Mouse (Mus musculus): Measurements from ENCODE around the gene Cpa5.

Gene Cpa5

GRCm38 (mm10) chr6:30604342-30604867 is 6.4 kb upstream of the Cpa5 start:
- DNase-seq = peak; percentile 55

DNA sequence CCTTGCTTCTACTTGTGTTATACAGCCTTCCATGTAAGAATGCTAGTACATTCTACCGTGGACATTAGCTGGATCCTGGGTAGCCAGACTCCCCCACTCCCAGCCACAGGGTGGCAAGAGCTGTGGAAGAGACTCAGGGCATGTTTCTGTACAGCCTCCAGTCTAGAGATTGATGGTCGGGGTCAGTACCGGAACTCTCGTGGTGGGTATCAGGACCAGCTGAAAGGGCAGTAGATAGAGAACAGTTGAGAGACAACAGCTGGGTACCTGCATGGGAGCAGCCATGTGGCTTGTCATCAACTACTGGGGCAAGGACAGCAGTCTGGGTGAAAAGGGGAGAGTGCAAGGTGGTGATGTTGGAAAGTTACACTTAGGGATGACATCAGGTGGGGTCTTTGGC is 5.7 kb upstream of the Cpa5 start:
- DNase-seq = peak; percentile 77

DNA sequence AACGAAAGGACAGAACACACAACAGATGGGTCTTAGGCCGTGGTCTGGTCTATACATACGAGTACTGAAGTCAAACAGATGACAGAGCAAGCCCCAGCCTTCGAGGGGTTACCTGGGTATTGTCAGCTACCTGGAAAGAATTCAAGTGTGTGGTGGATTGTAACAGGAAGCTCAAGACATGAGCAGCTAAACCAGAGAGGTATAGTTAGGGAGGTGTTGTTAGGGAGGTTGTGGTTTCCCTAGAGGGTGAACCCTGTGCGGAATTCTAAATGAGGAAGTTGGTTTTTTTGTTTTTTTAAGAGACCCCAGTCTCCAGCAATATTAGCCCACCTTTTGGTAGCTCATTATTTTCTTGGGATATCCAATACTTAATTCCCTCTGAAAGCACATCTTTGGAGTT is 5.1 kb upstream of the Cpa5 start:
- no peak for DNase-seq

DNA sequence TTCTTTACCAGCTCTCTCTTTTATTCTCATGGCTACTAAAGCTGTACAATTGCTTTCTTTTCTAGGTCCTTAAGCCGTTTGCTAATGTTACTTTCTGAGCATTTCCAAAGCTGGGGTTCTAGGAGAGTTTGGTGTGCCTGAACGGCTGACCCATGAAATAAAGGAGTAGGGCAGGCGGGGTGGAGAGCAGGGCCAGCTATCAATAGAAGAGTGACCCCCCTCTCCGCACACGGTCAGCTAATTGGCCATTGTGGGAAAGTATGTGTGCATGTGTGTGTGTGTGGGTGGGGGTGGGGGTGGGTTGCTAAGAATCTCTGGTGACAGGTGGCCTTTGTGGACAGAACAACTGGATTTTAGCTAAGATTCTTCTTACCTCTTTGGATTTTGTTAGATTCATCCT is 402 bp downstream of the Cpa5 start:
- DNase-seq = peak; percentile 36

DNA sequence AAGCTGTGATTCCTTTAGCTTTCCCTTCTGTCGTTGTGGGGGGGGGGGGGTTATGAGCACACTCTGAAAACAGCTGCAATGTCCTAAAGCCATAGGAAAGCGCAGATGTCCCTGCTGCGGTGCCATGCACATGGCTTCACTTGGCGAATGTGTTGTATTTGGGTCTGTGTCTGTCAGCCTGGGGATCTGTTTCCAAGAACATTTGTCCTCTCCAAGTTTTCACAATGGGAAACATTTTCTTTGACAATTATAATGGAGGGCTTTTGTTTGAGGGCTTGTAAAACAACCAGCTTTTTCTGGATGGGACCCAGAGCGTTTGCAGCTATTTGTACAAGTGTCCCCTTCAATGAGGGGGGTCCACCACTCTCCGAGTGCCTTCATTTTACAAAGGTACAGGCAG is 3.4 kb downstream of the Cpa5 start:
- no peak for DNase-seq

- DNase-seq = peak; percentile 56
Measured at GRCm38 (mm10) chr6:30615741-30616140, 4.9 kb downstream of the Cpa5 start.

DNA sequence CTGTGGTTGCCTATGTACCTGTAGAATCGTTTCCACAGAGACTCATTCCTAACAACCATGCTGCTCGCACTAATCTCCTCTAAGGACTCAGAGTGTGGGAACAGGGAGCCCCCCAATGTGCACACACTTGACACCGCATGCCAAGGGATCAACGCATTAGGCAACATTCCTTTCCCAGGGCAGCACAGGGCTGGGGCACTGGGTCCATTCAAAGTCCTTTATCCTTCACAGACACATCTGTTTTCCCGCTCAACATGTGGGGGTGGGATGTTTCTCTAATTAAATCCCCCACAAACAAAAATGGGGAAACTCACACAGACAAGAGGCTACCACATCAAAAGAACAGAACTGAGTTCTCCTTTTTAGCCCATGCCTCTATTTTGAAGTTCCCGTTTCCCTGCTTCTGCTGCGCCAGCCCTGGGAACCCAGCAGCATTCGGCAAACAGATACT is 5.7 kb downstream of the Cpa5 start:
- peak; percentile 78 for DNase-seq

GRCm38 (mm10) chr6:30617020-30617958 is 6.5 kb downstream of the Cpa5 start:
- DNase-seq = peak; percentile 49

GRCm38 (mm10) chr6:30617959-30618590 is 7.3 kb downstream of the Cpa5 start:
- peak; percentile 79 for DNase-seq

GRCm38 (mm10) chr6:30618735-30619134 is 7.9 kb downstream of the Cpa5 start:
- peak; percentile 85 for DNase-seq

DNA sequence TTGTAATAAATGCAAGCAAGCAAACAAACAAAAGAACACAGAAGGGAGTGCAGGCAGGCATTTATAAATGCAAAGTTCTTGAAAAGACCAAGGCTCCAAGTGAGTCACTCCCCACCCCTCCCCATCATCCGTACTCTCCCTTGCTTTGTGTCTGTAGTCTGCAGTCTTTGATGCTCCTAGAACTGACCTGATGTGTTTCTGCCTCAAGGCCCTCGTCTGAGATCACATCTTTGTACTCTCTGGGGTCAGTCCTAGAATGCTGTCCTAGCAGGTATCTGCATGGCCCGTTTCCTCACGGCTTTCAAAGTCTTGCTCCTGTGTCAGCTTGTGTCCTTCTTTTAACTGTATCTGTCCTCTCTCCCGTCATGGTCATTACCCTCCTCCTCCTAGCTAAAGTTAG is 8.8 kb downstream of the Cpa5 start:
- DNase-seq = no peak

DNA sequence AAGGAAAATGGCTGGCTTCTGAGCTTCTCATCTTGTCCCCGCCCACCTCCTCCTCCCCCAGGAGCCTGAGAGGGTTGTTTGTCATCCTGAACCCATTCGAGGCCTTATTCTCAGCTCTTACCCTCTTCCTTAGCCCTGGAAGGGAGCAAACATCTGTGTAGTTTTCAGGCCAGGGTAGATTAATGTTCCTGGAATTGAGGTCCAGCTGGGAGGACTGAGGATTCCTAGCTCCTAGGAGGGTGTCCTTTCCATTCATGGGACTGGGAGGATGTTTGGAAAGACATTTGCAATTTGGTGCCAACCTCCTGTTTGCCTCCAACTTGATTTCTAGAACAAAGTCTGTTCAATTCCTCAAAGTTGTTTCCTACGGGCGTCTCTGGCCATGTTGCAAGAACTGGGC is 9.8 kb downstream of the Cpa5 start:
- DNase-seq = peak; percentile 86

DNA sequence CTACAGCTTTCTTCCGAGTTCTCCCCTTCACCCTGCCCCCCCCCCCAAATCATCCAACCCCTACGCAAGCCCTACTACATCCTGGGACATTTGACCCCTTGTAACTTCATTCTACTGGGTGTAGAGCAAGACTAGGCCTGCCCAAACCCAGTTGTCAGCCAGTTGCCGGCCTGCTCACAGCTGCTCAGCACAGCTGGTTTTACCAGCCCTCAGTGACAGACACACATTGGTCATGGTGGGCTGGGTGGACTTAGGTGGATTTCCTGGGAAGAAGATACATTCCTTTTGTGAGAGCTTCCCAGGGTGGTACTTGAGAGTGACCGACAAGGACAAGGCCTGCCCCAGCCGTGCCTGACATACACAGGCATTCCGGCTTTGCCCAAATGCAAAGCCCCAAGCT is 10.2 kb downstream of the Cpa5 start:
- DNase-seq = peak; percentile 86

DNA sequence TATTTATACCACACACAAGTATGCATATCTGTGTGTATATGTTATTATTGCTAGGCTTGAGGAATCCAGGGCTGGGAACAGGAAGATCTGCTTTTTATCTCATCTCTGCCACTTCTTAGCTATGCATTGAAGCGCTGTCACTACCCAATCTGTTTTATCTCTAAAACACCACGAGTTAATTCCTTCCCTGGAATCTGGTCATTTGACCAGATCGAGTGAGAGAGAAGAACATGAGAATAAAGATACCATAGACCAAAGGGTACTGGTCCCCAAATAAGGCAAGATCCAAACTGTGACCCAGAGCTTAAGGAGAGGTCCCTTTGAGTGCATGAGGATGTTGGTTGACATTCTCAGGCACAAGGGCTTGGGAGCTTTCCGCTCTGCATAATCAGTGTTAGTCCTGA is 11.2 kb downstream of the Cpa5 start:
- DNase-seq = no peak

DNA sequence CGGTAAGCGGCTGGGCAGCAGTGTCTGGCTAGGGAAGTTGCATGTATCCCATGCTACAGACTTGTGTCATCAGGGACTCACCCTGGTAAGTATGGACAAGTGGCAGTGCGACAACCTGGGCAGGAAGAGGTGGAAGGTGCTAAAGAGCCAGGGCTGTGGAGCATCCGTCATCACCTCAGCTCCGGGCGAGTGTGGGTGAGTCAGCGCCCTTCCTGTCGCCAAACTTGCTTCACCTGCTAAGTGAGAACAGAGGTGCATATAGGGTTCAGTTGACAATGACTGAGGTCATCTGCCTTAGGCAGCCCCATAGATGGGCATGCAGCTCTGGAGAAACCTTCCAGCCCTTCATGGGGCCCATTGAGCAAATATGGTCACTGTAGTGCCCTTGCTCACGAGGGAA is 14.0 kb downstream of the Cpa5 start:
- DNase-seq = no peak

DNA sequence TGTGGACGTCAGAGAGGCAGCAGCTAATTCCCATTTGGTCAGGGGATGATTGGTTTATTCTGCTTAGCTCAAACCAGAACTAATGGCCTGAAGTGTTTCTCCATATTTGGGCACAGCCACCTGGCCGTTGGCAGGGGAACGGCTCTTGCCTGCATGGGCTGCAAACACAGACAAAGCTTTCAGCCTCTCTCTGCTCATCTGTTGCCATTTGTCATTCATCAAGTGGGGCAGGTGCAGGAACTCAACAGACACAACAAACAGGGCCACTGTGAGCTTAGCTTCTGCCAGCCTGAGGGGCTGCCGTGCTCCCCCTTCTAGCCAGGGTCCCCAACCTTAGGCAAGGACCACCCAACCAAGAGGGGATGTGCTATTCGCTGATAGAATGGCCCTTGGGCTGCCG is 17.3 kb downstream of the Cpa5 start:
- no peak for DNase-seq

DNA sequence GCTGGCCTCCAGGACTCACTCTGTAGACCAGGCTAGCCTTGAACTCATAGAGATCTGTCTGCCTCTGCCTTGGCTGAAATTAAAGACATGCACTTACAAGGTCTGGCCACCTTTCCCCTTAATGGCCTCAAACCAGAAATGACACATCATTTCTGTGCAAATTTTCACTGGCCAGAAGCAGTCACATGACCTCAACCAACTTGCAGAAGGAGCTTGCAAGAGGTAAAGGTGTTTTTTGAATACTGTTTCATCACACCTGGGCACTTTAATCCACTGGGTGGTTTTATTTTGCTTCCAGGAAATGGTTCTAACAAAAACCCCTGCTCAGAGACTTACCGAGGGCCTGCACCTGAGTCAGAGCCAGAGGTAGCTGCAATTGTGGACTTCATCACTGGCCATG is 19.2 kb downstream of the Cpa5 start:
- DNase-seq = no peak

DNA sequence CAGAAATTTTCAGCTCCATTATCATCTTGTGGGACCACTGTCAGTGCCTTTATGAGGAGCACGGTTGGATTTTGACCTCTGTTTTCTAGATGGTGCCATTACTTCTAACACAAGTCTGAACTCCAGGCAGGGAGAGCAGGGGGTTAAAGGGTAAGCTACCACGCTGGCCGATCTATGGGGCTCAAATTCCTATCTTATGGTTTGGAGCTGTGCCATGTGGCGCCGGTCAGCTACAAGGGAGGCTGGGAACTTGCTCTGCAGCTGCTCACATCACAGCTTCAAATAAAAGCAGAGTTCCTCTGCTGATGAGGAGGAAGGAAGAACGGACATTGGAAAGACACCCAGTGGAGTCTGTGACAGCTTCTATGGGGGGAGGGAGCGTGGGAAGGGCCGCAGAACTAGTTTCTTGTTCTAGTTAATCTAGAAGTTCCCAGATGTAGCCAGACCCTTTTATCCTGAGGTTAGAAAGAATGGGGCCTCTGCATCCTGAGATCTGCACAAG is 24.6 kb downstream of the Cpa5 start:
- DNase-seq = no peak

DNA sequence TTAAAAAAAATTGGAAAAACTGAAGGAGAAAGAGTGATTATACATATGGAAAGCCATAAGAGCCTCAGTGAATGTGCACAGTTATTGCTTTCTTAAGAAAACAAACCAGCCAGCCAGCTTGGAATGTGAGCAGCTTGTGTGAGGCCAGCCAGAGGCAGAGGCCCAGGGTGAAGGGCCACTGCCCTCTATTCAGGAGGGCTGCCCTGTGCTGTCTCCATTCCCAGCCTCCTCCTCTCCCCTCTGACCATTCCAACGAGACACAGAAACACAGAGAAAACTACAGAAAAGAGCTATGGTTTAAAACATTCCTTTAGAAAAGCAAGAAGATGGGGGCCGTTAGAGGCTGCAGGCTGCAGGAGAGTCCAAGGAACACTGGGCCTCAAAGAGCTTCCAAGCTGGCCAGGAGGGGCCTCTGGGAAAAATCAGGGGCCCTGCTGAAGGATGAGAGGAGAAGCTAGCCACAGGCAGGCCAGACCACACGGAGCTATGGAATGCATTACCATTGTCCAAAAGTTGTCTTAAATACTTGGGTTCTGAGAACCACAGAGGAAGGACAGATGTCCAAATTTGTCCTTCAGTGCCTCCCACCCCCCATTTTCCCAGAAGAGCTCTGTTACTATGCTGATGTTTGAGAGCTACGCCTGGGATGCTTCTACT is 25.5 kb downstream of the Cpa5 start:
- DNase-seq = no peak

DNA sequence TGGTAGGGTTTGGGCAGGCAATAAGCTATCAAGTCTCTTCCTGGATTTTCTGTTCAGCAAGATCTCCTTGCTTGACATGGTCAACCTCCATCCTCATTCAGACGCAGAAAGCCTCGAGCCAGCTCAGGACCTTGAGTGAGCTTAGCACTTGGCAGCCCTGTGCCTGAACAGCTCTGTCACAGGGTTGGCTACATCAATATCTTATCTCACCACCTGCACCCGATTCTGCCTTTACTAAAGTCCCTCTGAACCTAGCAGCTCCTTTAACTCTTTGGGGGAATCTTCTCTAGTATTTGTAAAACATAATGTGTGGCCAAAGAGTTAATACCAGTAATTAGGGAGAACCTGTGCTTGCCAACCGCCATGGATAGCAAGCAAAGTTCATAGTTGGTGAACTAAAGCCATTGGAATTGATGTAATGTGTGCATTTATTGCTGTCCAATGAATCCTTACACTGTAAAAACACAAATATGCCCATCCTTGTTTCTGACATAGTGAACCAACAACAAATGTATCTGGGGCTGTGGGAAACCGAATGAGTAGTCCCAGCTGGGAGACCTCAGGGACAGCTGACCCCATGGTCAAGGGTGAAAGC is 28.0 kb downstream of the Cpa5 start, which contains the start of gene Cpa1:
Cpa1 (plus strand) TSS at position 545 of the 595 bp plus-strand sequence.
- DNase-seq = no peak

GRCm38 (mm10) chr6:30643694-30644460 is 33.1 kb downstream of the Cpa5 start:
- DNase-seq = no peak

DNA sequence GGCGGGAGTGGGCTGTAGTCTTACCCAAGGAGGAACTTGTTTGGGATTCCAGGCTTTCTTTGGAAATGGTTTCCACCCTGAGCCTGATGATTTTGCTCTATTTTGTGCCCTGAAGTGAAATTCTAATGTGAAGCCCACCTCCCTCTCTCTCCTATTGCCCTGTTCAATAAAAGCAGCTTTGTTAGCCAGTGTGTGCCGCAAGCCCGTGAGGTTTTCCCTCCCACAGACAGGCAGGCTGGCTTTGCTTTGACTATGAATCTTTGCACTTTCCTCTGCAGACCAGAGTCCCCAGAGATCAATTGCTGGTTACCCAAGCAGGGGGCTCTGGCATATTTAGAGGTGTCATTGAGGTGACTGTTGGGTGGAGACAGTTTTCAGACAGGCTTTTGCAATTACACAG is 33.7 kb downstream of the Cpa5 start:
- no peak for DNase-seq

All from heart, adult 11 months (tissue).